Mouse (Mus musculus): ENCODE measurements around the gene Mrpl48. TPM values are rescaled to one million over a fixed set of nuclear protein-coding genes. Genes with fewer than 3 reads are reported as not detected.

Mrpl48 gene
- total RNA-seq, 2 experiments from 2014 or later = 74.4 to 77.5 TPM

DNA sequence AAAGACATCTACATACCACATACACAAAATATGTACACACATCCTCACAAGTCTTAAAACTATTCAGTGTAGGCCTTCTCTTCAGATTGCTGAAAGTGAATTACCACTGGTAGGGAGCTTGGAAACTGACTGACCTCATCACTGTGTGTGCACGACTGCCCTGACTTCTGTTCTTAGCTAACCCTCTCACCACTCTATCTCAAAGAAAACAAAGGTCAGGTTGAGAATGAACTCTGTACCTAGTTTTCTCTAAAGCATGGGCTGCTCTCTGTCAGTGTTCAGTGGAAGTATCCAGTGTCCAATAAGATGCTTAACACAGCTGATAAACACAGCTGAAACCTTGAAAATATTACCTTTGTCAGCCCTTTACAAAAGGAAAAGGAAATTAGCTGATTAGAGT lies 63.7 kb downstream of the Mrpl48 start:
- intact Hi-C loops (cut with DNase I; ENCODE audit: low total_unique reads) = no loop called here
- no peak for DNase-seq

DNA sequence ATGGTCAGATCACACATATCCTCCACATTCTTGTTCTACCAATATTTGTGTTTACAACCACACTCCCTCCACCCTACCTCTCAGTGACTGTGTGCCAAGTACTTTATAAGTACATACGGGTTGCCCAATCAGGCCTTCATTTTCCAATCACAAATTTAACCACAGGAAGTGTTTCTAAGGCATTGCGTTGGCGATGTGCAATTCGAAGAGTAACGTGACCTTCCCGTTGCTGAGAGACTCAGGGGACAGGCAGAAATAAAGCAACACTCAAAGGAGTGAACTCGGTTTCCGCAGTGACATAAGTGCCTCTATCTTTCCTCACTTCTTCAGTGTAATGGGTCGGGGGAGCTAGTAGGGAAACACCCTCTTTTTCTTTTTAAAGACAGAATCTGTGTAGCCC lies 68.6 kb downstream of the Mrpl48 start:
- no peak for DNase-seq
- intact Hi-C loops (cut with DNase I; ENCODE audit: low total_unique reads) = loop anchor here (10.0 kb wide), 1 partner anchor 45 kb away; no protein-coding TSS in a partner anchor

DNA sequence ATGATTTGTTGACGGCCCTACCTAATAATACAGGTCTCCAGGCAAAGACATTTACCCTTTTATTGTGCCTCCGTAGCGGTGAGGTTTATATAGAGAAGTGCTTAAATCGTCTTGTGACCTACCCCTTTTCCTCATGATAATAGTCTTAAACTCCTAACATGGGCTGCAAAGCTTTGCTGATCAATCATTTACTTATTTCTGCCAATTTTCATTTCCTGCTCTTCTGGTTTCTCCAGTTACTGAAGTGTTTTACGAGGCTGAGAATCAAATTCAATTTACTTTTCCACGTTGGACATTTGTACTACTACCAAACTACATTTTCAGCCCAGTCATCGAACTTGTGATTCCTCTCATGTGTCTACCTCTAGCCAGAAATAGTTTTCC lies 70.6 kb downstream of the Mrpl48 start:
- DNase-seq = no peak
- intact Hi-C loops (cut with DNase I; ENCODE audit: low total_unique reads) = loop anchor here (10.0 kb wide), 1 partner anchor 47 kb away; no protein-coding TSS in a partner anchor

DNA sequence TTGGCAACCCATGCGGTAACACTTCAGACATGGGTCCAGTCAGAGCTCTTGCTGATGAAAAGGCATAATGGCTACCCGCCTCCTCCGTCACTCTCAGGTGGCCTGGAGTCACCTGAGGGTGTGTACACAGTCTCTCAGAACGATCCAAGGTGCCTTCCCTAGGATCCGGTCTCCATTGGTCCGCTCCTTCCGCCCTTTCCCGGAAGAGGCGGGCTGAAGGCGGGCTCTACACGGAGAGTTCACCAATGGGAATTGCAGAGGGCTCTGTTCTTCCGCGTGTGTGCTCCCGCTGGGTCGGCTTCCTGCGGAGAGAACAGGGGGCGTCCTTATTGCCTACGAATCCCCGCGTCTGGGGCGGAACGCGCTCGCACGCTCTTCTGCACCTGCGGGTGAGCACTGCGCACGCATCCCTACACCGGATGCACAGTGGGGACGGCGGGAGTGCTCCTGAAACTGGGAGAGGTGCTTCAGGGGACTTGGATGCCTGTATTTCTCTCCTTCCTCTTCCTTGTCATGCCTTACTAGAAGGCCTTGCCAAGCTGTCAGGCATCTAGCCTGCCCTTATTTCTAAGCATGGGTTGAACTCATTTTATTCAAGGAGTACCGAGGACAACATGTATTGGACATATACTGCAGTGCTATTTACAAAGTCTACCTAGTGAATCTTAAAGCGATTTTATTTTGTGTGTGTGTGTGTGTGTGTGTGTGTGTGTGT lies 71.1 kb downstream of the Mrpl48 start, which contains the start of gene Coa4:
Gene Coa4, plus strand, starts transcription at position 268 of the 715 bp plus-strand sequence.
- intact Hi-C loops (cut with DNase I; ENCODE audit: low total_unique reads) = loop anchor here (10.0 kb wide), 1 partner anchor 48 kb away; no protein-coding TSS in a partner anchor
- peak; percentile 83 for DNase-seq

DNA sequence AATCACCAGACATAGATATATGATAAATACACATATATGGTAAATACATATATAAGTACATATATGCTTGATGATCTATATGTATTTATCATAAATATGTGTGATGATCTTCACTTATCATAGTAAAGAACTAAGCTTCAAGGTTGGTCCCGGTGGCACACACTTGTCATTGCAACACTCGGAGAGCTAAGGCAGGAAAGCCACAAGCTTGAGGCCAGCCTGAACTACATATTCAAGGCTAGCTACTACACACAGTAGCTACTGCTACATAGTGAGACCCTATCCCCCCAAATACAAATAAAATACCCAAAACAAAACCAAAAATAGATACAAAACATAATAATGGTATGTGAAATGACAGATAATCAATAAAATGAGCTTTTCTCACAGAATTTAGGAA lies 72.3 kb downstream of the Mrpl48 start:
- intact Hi-C loops (cut with DNase I; ENCODE audit: low total_unique reads) = loop anchor here (10.0 kb wide), 1 partner anchor 49 kb away; no protein-coding TSS in a partner anchor
- DNase-seq = no peak

DNA sequence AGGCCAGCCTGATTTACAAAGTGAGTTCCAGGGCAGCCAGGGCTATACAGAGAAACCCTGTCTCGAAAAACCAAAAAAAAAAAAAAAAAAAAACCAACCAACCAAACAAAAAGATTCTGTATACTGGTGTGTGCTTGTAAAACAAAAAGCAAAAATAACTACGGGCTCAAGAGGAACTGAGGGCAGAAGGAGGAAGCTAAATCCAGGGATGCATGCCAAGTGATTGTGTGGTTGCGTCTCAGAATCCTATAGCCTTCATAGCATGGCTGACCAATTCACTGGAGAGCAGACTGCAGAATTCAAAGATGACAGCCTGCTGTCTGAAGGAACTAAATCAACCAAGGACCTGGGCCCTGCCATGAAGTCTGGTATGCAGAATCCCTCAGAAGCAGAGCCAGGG lies 73.9 kb downstream of the Mrpl48 start:
- intact Hi-C loops (cut with DNase I; ENCODE audit: low total_unique reads) = loop anchor here (10.0 kb wide), 1 partner anchor 51 kb away; no protein-coding TSS in a partner anchor
- no peak for DNase-seq

DNA sequence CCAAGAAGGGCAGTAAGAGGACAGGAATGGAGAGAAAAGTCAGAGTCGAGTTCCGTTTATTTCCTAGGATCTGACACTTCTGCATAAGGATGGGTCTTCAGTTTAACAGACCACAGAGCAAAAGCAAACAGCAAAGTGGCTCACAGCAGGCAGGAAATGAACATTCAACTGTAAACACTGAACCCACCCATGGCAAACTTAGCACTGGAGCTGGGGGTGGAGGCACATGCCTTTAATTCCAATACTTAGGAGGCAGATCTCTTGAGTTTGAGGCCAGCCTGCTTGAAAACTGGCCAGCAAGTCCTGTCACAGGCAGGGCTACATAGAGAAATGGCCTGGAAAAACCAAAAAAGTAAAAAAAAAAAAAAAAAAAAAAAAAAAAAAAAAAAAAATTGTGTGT lies 74.6 kb downstream of the Mrpl48 start:
- intact Hi-C loops (cut with DNase I; ENCODE audit: low total_unique reads) = loop anchor here (10.0 kb wide), 1 partner anchor 51 kb away; no protein-coding TSS in a partner anchor

DNA sequence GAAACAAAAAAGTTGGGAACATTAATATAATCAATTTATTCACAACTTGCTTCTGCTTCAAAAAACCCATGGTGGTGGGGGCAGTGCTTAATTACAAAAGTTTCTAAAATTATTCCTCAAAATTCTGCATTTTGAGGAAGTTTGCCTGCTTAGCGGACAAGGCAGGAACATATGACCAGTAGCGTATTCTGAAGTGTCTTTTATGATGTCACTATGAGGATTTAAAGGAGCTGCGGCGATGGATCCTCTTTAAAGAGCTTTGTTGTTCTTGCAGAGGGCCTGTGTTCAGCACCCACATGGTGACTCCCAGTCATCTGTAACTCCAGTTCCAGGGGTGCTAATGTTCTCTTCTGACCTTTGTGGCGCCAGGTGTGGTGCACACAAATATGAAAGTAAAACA lies 77.3 kb downstream of the Mrpl48 start:
- intact Hi-C loops (cut with DNase I; ENCODE audit: low total_unique reads) = loop anchor here (10.0 kb wide), 1 partner anchor 54 kb away; no protein-coding TSS in a partner anchor
- DNase-seq = no peak

More for the DNA sequence above, 74.6 kb downstream of the Mrpl48 start:
- no peak for DNase-seq

DNA sequence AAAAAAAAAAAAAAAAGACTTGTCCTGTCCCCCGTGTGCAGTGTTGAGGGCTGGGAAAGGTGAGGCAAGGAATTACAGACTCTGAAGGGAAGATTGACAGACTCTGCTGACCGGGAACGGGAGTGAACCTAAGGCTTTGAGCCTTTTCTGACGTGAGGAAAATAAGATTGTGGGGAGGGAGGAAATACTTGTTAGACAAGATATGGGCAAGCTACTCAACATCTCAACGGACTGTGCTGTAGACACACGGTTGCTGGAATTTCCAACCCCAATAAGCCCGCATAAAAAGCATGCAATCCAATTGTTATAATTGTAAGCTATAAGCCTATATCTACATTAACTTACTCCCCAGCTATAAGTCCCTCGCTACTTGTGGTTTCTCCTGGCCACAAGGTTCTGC lies 83.4 kb downstream of the Mrpl48 start:
- intact Hi-C loops (cut with DNase I; ENCODE audit: low total_unique reads) = loop anchor here (5.0 kb wide), 1 partner anchor 158 kb away; no protein-coding TSS in a partner anchor
- DNase-seq = no peak

DNA sequence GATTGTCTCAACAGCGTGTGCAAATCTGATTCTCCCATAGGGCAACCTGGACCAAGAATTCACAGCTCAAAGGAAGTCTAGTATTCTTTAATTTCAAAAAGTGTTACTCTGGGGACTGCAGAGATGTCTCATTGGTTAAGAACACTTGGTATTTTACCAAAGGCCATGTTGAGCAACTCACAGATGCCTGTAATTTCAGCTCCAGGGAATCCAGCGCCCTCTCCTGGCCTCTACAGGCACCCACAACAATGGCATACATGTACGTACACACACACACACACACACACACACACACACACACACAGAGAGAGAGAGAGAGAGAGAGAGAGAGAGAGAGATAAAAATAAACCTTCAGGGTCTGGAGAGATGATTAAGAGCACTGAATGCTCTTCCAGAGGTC lies 85.9 kb downstream of the Mrpl48 start:
- DNase-seq = no peak
- intact Hi-C loops (cut with DNase I; ENCODE audit: low total_unique reads) = loop anchor here (5.0 kb wide), 1 partner anchor 160 kb away; no protein-coding TSS in a partner anchor

DNA sequence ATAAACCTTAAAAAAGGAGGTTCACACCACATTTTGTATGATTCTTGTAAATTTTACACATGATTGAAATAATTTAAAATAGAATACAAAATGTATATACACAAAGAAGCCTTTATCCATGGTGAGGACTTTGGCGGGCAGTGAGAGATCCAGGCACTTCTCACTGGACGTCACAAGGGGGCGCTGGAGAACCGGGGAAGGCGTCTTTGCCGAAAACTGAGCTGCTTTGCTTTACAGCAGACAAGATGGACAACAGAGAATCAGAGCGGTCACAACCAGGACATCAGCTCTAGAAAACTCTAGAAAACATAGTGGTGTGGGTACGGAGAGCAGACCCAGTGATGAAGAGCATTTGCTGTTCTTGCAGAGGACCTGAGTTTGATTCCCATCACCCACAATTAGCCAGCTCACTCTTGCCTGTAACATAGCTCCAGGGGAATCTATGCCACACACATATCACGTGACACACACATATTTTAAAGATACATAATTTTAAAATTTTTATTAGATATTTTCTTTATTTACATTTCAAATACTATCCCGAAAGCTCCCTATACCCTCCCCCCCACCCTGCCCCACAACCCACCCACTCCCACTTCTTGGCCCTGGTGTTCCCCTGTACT lies 87.3 kb downstream of the Mrpl48 start:
- intact Hi-C loops (cut with DNase I; ENCODE audit: low total_unique reads) = loop anchor here (5.0 kb wide), 1 partner anchor 162 kb away; no protein-coding TSS in a partner anchor
- DNase-seq = peak; percentile 78

DNA sequence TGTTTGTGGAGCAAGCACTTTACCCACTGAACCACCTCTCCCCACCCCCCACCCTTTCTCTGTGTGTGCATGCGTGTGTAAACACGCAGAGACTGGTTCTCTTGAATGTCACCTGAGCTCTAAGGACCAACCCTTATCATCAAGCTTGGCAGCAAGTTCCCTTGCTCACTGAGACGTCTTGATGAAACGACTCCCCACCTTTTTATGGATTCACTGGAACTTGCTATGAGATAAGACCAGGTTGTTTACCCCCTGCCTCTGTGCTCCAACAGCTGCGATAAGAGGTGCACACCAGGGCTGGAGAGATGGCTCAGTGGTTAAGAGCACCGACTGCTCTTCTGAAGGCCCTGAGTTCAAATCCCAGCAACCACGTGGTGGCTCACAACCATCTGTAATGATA lies 87.9 kb downstream of the Mrpl48 start:
- no peak for DNase-seq
- intact Hi-C loops (cut with DNase I; ENCODE audit: low total_unique reads) = loop anchor here (5.0 kb wide), 1 partner anchor 162 kb away; no protein-coding TSS in a partner anchor

DNA sequence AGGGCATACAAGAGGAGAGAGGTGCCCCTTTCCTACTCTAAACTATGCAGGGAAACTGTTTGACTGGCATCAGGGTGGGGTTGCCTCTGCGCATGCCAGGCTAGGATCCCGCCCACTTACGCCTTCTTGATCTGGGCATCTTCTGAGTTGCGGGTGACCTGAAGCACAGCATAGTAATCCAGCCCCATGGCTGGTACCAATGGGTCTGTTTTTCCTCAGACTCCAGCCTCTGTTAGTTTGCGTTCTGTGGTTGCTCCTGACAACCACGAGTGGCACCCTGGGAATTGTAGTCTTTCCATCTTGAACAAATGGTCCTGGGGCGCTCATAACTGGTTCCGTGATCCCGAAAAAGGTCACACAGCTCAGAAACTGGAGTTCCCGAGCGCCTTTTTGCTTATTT lies 93.5 kb downstream of the Mrpl48 start, which contains the start of gene Dnajb13:
Gene Dnajb13, minus strand, starts transcription at position 388 of the 400 bp plus-strand sequence.
- intact Hi-C loops (cut with DNase I; ENCODE audit: low total_unique reads) = no loop called here
- no peak for DNase-seq

DNA sequence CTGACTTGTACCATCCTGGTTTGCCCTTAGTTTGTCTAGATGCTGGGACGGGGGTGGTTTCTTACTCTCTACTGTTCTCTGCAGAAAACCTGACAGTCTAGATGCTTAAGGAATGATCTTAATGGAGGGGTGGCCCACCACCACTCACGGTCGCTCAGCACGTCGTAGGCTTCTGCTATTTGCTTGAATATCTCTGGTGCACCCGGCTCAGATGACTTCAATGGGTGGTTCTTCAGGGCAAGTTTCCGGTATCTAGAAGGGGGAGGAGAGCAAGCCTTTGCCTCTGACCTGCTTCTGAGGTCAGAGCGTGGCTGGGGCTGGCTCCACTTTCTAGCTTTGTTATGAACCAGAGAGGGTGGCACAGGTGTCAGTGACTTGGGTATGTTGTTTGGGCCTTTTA lies 96.5 kb downstream of the Mrpl48 start:
- DNase-seq = no peak

DNA sequence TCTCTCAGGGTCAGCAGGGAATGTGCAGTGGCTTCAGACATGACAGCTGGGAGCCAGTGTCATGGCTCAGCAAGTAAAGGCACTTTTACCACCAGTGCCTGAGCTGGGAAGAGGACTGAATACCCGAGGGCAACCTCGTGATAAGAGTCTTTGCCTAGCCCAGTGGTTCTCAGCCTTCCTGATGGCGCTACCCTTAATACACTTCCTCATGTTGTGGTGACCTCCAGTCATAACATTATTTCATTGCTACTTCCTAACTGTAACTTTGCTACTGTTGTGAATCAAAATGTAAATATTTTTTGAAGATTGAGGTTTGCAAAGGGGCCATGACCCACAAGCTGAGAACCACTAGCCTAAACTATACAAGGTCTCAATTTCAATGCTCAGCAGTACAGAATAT lies 99.4 kb downstream of the Mrpl48 start:
- intact Hi-C loops (cut with DNase I; ENCODE audit: low total_unique reads) = no loop called here
- no peak for DNase-seq

More for the DNA sequence above, 96.5 kb downstream of the Mrpl48 start:
- intact Hi-C loops (cut with DNase I; ENCODE audit: low total_unique reads) = no loop called here

DNA sequence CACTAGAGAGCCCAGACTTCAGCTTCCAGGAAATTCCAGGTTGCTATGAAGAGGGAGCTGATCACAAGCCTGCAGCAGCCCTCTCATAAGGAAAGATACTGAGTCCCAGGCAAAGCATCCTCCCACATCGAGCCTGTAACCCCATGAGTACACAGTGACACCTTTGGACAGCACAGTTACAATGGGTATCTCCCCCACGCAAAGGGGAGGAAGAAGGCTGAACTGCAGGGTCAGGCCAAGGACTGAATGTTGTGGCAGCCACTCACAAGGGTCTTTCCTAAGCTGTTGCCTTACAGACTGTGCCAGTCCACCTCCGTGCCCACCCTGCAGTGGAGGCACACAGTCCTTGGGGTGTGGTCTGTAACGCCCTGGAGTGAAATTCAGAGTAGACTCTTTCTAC lies 101.6 kb downstream of the Mrpl48 start:
- intact Hi-C loops (cut with DNase I; ENCODE audit: low total_unique reads) = no loop called here
- no peak for DNase-seq

DNA sequence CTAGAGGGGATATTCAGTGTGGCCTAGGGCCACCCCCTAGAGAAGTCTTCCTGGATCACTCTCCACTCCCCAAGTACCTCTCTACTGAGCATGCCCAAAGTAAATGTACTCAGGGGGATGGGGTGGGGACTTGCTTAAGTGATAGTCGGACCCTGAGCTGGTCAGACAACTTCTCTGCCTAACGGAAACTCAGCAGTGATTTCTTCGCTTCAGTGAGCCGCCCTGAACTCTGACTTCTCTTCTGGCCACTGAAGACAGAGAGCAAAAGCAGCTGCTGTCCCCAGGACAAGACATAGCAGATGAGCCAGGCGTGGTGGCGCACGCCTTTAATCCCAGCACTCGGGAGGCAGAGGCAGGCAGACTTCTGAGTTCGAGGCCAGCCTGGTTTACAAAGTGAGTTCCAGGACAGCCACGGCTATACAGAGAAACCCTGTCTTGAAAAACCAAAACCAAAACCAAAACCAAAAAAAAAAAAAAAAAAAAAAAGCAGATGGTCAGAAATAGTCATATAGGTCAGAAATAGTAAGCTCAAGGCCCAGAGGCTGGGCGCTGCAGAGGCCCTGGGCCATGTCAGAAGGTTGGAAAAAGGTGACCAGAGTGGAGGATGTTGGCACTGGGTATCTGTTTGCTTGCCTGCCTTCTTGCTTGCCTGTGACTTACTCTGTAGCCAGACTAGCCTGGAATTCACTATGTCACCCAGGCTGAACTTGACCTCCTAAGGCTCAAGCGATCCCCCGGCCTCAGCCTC lies 103.2 kb downstream of the Mrpl48 start:
- intact Hi-C loops (cut with DNase I; ENCODE audit: low total_unique reads) = no loop called here
- no peak for DNase-seq

DNA sequence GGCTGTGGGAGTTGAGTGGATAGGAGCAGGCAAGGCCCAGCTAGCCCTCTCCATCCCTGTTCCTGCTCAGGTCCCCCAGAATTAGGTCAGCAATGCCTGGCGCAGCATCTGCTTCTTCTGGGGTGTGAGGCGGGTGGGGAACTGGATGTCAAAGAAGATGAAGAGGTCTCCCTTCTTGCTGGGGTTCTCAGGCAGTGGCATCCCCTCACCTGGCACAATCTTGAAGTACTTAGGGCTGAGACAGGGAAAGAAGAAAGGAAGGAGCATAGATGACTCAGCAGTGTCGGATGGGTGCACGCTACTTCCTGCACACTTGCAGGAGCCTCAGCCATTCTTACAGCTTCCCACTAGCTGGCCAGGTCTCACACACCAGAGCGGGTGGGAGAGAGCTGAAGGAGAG lies 105.0 kb downstream of the Mrpl48 start:
- intact Hi-C loops (cut with DNase I; ENCODE audit: low total_unique reads) = no loop called here
- no peak for DNase-seq

DNA sequence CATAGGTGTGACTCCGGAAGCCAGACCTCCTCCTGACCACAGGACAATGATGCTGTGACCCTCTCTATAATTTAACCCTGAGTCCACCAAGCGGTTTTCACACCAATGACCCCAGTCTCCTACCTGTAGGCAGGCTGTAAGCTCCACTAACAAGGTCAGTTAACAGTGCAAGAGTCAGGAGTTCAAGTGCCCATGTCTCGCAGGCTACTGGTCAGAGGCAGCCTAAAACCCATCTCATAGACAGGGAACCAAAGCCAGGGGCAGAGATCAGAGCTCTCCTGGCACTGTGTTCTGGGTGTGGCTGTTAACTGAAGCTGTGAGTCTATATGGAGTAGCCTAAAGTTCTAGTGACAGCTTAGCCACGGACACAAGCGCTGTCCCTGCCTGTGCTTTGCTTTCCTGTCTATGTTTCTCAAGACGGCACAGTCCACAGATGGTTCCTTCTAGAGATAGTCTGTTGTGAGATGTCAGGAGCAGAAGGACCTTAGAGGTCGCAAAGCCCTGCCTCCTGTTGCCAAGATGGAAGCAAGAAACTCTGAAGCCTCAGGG lies 105.7 kb downstream of the Mrpl48 start:
- DNase-seq = no peak
- intact Hi-C loops (cut with DNase I; ENCODE audit: low total_unique reads) = no loop called here
